Mouse (Mus musculus) small intestine, adult 2 months (tissue): ENCODE measurements around the gene Astn2.

Source experiments
- CTCF ChIP-seq: fragments of 200-500 bp; IDR thresholded peaks from 2 replicates; pipeline ENCODE4 v1.5.1; 2012; ENCODE audit warnings: low read depth, mild to moderate bottlenecking, control low read depth, inconsistent platforms, low read length, moderate library complexity, mixed read lengths; ENCODE audit not compliant: insufficient replicate concordance, insufficient read length; ENCODE audit errors: extremely low read depth
- POLR2A ChIP-seq: fragments of 200-500 bp; IDR thresholded peaks from 2 replicates; pipeline ENCODE4 v1.6.1; 2012; ENCODE audit warnings: low read depth, mild to moderate bottlenecking, control low read depth, inconsistent platforms, low read length, moderate library complexity

- TF ChIP-seq POLR2A (no peak), CTCF (no peak)
These were observed 686.5 kb downstream of the Astn2 start for GRCm38 (mm10) chr4:65717899-65718298.
